Mouse (Mus musculus) thymus, postnatal 4 days (tissue): ENCODE data around the gene Olfr1346.
"Not testable (repeated sequence)": the region's sequence is repeated elsewhere in the genome, so short reads cannot be mapped to it uniquely, and the experiment has no call there.

Experiments used
- DNase-seq: peaks from one replicate; pipeline ENCODE4 v3.0.0; 2021

Olfr1346 gene

DNA sequence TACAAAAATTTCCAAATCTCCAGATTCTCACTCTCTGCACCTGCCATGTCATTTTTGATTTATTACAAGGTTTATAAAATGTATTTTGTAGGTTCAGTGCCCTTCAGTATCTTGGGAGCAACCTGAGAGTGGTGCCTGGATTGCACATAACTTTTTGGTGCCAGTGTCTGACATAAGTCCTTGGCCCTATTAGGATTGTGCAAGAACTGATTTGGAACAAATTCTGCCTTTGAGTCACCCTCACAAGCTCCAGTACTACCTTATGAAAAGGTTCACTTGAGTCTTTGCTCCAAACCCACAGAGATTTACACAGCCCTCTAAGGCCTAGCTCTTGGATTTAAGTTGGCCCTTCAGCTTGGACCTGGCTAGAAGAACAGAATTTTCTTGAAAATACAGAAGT lies at the start of gene Olfr1346:
Gene Olfr1346, plus strand, starts transcription at position 151 of the 400 bp plus-strand sequence.
- no peak for DNase-seq

DNA sequence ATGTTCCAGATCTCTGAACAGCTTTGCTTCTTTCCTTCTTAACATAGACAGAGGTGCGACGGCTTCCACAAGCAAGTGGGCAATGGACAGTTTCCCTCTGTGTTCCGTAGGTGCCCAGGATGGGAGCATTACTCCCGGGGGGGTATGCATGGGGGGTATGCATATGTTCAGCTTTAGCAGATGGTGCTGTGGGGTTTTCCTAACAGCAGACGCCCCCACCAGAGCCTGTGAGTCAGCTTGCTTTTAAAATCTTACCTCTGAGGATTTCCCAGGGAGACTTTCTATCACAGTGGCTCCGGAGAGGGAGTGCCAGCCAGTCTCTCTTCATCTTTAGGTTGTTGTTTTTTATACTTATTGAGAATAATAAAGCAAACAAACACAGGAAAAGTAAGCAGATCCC lies 47.0 kb upstream of the Olfr1346 start:
- DNase-seq: no peak

GRCm38 (mm10) chr7:6429381-6429780 lies 37.5 kb upstream of the Olfr1346 start:
- DNase-seq: no peak

DNA sequence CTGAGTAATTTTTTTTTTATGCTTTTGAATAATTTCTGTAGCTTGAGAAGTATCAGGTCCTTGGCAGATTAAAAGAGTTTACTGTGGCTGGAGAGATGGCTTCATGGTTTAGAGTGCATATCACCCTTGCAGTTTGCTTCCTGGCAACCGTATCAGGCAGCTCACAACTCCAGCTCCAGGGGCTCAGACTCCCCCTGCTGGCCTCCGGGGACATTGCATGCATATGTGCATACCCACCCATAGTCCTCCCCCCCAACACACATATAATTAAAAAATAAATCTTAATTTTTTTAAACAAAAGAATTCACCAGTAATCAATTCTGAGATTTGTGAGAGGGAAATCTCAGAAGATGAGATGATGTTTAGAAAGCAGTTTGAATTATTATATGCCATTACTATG lies 36.6 kb upstream of the Olfr1346 start:
- peak; percentile 65 for DNase-seq

DNA sequence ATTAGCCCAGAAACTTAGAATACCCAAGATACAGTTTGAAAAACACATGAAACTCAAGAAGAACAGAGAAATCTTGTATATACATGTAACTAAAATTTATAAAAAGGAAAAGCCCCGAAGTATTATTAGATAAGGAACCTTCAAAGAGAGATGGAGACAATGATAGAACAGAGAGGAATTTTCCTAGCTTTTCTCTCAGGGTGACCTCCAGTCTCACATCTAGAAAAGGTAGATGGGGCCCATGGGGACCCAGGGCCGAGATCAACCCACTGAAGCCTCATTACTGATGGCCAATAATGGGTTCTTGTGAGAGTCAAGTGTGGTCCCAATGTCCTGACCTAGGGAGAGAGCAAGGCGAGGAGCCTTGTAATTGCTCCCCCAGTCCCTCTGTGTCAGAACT lies 28.5 kb upstream of the Olfr1346 start, which contains the start of gene Olfr1344:
Gene Olfr1344, plus strand, starts transcription at position 301 of the 400 bp plus-strand sequence.
- no peak for DNase-seq

GRCm38 (mm10) chr7:6441173-6441572 lies 25.7 kb upstream of the Olfr1346 start:
- DNase-seq: no peak

GRCm38 (mm10) chr7:6447771-6448170 lies 19.1 kb upstream of the Olfr1346 start:
- no peak for DNase-seq

- no peak for DNase-seq
These were observed 11.0 kb upstream of the Olfr1346 start, which contains the start of gene Olfr1336 for GRCm38 (mm10) chr7:6455868-6456267. Gene Olfr1336, plus strand, starts transcription at chr7:6456168.

DNA sequence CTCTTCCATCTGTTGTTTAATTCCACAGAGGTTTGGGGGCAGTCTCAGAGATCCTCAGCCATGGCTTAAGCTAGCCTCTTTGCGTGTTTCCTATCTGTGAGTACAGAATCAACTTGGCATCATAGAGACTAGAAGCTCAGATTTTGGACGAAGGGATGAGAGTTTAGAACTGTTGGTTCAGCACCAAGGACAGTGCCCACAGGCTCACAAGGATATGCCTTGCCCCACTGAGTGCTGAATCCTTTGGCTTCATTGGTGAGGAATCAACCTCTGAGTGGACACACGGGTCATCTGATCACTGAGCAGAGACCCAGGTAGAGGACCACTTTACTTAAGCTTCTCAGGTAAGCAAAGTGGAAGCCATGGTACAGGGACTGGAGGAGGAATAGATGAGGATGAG lies 10.5 kb upstream of the Olfr1346 start:
- DNase-seq: no peak

DNA sequence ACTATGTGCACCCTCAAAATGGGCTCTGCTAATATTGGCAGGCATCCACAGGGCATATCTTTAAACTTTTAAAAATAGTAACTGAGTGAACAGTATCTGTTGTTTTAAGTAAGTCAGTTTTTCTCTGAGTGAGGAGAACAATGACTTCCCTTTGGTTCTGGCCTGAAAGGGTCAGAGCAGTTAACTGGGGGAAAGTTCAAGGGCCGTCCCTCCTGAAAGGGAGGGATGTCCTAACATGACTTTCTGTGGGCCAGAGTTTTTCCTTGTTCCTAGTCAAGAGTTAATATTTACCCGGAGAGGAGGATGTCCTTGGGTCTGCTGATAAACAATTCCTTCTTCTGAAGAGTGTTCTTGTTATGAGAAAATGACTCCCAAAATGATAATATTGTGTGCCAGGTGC lies 10.7 kb downstream of the Olfr1346 start:
- DNase-seq: not testable (repeated sequence)

GRCm38 (mm10) chr7:6486841-6487240 lies 19.9 kb downstream of the Olfr1346 start, which contains the start of gene Olfr5:
Gene Olfr5, minus strand, starts transcription at chr7:6486941.
- DNase-seq: no peak

GRCm38 (mm10) chr7:6499655-6500054 lies 32.8 kb downstream of the Olfr1346 start, which contains the start of gene Olfr1347:
Gene Olfr1347, minus strand, starts transcription at chr7:6499755.
- no peak for DNase-seq

DNA sequence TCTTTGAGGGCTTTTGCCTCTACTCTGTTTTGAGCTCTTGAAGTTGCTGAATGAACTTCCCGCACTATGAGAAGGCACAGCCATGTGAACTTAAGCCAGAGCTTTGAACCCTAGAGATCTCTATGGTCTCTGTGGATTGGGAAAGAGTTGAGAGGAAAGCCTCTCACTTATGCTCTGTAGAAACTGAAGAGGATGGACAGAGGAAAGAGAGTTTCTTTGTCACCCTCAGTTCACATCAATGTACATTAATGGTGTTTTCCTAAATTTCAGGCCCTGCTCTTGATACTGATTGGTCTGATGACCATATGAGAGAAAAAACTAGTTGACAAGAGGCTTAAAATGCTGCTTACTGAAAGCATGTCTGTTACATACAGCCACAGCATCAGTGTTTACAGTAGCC lies 41.7 kb downstream of the Olfr1346 start, which contains the start of gene Olfr1348:
Gene Olfr1348, minus strand, starts transcription at position 101 of the 400 bp plus-strand sequence.
- DNase-seq: no peak

- DNase-seq: no peak
These were observed 54.8 kb downstream of the Olfr1346 start for GRCm38 (mm10) chr7:6521666-6522065.

- no peak for DNase-seq
These were observed 55.9 kb downstream of the Olfr1346 start, which contains the start of gene Olfr1349 for GRCm38 (mm10) chr7:6522850-6523249. Gene Olfr1349, minus strand, starts transcription at chr7:6522950.

- peak; percentile 8 for DNase-seq
These were observed 58.1 kb downstream of the Olfr1346 start for GRCm38 (mm10) chr7:6525001-6525400.

- peak; percentile 41 for DNase-seq
These were observed 59.2 kb downstream of the Olfr1346 start for GRCm38 (mm10) chr7:6526141-6526540.
